Mouse (Mus musculus): ENCODE measurements at regions not wholly inside any gene's neighbourhood (a gene's known extent, or its start where the extent isn't known, plus 50 kb on each side); places are given as distances from the start of the nearest gene placed in this dataset.

DNA sequence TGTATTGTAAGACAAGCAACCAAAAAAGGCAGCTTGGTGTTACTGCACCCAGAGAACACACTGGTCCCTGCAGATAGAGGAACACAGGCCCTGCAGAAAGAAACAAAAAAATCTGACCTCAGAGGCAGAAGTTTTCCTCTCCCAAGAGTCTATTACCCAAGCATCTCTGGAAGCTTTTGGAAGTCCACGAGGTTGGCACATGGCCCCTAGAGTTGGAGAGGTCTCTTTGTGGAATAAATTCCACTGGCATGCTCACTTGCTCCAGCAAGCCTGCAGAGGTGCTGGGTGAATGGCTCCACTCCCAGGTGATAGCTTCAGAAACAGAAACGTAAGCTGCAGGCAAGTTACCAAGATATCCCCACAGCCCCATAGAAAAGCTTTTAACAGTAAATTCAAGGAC lies 864.1 kb downstream of the Tmem114 start:
- no peak overlapping the region for H3K4me2 ChIP-seq (ENCODE audit: low read length)
- 64% methylated on average over 2 of the region's 2 CpGs for WGBS
- H3K9ac ChIP-seq (ENCODE audit: low read depth, low read length) = no peak overlapping the region
- no peaks in the 10 kb centered on the region for H3K9me3 ChIP-seq (ENCODE audit: control insufficient read depth, low read length)
- ATAC-seq = no peak
- no peak overlapping the region for H3K4me3 ChIP-seq (ENCODE audit: low read length)
- no peaks in the 10 kb centered on the region for H3K27me3 ChIP-seq (replicated peaks; ENCODE audit: control insufficient read depth, insufficient read depth, low read length)
- no peaks in the 10 kb centered on the region for H3K36me3 ChIP-seq (ENCODE audit: control insufficient read depth, insufficient read depth, low read length)
- H3K27ac ChIP-seq (ENCODE audit: low read depth, low read length) = no peak overlapping the region
- H3K4me1 ChIP-seq (ENCODE audit: control insufficient read depth, insufficient read depth, low read depth, low read length) = no peaks in the 10 kb centered on the region

DNA sequence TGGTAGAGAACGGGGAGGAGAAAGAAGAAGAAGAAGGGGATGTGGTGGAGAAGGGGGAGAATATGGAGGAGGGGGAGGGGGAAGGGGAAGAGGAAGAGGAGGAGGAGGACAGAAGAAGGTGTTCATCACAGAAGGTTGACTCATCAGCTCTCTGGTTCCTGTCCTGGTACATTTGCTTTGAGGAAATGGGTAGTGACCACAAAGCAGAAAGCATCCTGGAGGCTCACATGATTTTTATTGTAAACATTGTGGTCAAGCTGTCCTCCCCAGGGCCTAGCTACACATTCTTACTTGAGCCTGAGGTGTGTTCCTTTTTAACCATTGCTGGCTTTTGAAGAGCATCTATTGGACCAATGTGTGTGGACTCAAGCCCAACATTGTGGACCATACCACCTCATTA lies 865.8 kb downstream of the Tmem114 start:
- no peaks in the 10 kb centered on the region for H3K36me3 ChIP-seq (ENCODE audit: control insufficient read depth, insufficient read depth, low read length)
- ATAC-seq = no peak
- no peak overlapping the region for H3K27ac ChIP-seq (ENCODE audit: low read depth, low read length)
- H3K4me3 ChIP-seq (ENCODE audit: low read length) = no peak overlapping the region
- WGBS = 91% methylated on average over 1 of the region's 1 CpGs
- H3K4me1 ChIP-seq (ENCODE audit: control insufficient read depth, insufficient read depth, low read depth, low read length) = no peaks in the 10 kb centered on the region
- no peak overlapping the region for H3K9ac ChIP-seq (ENCODE audit: low read depth, low read length)
- no peaks in the 10 kb centered on the region for H3K27me3 ChIP-seq (replicated peaks; ENCODE audit: control insufficient read depth, insufficient read depth, low read length)
- no peak overlapping the region for H3K4me2 ChIP-seq (ENCODE audit: low read length)
- no peaks in the 10 kb centered on the region for H3K9me3 ChIP-seq (ENCODE audit: control insufficient read depth, low read length)

DNA sequence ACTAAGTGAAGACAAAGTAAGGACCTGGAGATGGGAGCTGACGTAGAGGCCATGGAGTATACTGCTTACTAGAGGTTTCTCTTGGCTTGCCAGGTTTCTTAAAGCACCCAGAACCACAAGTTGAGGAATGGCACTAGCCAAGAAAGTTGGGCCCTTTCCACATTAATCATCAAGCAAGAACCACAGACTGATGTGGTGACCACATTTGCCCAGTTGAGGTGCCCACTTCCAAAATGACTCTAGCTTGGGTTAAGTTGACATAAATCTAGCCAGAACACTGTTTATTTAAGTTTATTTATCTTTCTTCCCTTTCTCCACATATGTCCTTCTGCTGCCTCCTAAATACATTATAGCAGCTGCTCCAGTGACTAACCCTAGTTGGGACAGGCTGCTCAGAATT lies 866.3 kb downstream of the Tmem114 start:
- Histone ChIP-seq H3K27ac (ENCODE audit: low read depth, low read length) (no peak overlapping the region), H3K4me2 (ENCODE audit: low read length) (no peak overlapping the region), H3K27me3 (replicated peaks; ENCODE audit: control insufficient read depth, insufficient read depth, low read length) (no peaks in the 10 kb centered on the region), H3K4me3 (ENCODE audit: low read length) (no peak overlapping the region), H3K9me3 (ENCODE audit: control insufficient read depth, low read length) (no peaks in the 10 kb centered on the region), H3K9ac (ENCODE audit: low read depth, low read length) (no peak overlapping the region), H3K36me3 (ENCODE audit: control insufficient read depth, insufficient read depth, low read length) (no peaks in the 10 kb centered on the region), H3K4me1 (ENCODE audit: control insufficient read depth, insufficient read depth, low read depth, low read length) (no peaks in the 10 kb centered on the region)
- no peak for ATAC-seq
- WGBS = 96% methylated on average over 1 of the region's 1 CpGs

DNA sequence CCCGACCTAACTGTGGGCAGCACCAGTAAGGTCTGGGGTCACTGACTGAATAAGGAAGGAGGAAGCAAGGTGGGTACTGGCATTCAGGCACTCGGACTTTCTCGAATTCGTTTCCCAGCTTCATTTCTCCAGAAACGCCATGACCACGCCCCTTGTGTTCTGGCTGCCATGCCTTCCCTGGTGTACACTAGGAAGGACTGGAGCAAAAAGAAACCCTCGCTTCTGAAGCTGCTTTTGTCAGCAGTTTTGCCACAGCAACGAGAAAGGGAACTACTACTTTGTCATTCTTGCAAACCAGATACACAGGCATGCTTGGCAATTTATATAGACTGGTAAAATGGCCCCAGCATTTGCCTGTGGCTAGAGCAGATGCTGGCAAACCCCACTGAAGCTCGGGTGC lies 869.0 kb downstream of the Tmem114 start:
- Histone ChIP-seq H3K9me3 (ENCODE audit: control insufficient read depth, low read length) (no peaks in the 10 kb centered on the region), H3K27me3 (replicated peaks; ENCODE audit: control insufficient read depth, insufficient read depth, low read length) (no peaks in the 10 kb centered on the region), H3K27ac (ENCODE audit: low read depth, low read length) (no peak overlapping the region), H3K36me3 (ENCODE audit: control insufficient read depth, insufficient read depth, low read length) (no peaks in the 10 kb centered on the region), H3K4me2 (ENCODE audit: low read length) (no peak overlapping the region), H3K4me3 (ENCODE audit: low read length) (no peak overlapping the region), H3K9ac (ENCODE audit: low read depth, low read length) (no peak overlapping the region), H3K4me1 (ENCODE audit: control insufficient read depth, insufficient read depth, low read depth, low read length) (no peaks in the 10 kb centered on the region)
- 87% methylated on average over 9 of the region's 9 CpGs for WGBS
- no peak for ATAC-seq

DNA sequence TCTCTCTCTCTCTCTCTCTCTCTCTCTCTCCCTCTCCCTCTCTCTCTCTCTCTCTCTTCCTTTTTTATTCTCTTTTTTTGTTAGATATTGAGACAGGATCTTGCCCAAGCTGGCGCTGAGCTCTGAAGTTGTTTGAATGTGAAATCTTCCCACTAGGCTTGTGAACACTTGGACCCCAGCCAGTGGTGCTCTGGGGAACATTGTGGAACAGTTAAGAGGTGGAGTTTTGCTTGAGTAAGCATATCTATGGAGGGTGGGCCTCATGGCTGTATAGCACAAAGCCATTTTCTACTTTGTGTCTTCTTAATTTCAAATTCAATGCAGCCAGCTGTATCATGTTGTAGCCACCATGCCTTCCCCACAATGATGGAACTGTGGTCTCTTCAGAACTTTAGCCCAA lies 875.4 kb downstream of the Tmem114 start:
- H3K4me3 ChIP-seq (ENCODE audit: low read length) = no peak overlapping the region
- no peak overlapping the region for H3K4me2 ChIP-seq (ENCODE audit: low read length)
- H3K27ac ChIP-seq (ENCODE audit: low read depth, low read length) = no peak overlapping the region
- H3K4me1 ChIP-seq (ENCODE audit: control insufficient read depth, insufficient read depth, low read depth, low read length) = no peaks in the 10 kb centered on the region
- H3K9ac ChIP-seq (ENCODE audit: low read depth, low read length) = no peak overlapping the region
- H3K36me3 ChIP-seq (ENCODE audit: control insufficient read depth, insufficient read depth, low read length) = no peaks in the 10 kb centered on the region
- H3K27me3 ChIP-seq (replicated peaks; ENCODE audit: control insufficient read depth, insufficient read depth, low read length) = no peaks in the 10 kb centered on the region
- 49% methylated on average over 1 of the region's 1 CpGs for WGBS
- no peaks in the 10 kb centered on the region for H3K9me3 ChIP-seq (ENCODE audit: control insufficient read depth, low read length)
- no peak for ATAC-seq

DNA sequence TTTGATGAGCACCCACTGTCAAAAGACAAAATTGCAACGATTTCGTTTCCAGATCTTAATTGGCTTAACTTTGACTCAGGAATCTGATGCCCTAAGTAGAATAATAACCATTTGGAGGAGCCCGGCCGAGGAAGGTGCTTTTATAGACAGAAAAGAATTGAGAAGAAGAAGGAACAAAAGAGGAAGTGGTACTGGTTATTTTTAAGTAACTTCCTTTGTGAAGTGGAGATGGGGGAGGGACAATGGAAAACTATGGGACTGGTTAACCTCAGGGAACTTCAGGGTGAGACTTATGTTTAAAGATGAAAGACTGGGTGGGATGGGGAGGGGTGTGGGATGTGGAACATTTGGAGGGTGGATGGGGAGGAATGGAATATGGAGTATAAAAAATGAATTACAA lies 880.9 kb downstream of the Tmem114 start:
- no peak overlapping the region for H3K4me2 ChIP-seq (ENCODE audit: low read length)
- WGBS = 24% methylated on average over 4 of the region's 4 CpGs
- H3K4me3 ChIP-seq (ENCODE audit: low read length) = no peak overlapping the region
- no peak for ATAC-seq
- no peaks in the 10 kb centered on the region for H3K4me1 ChIP-seq (ENCODE audit: control insufficient read depth, insufficient read depth, low read depth, low read length)
- no peaks in the 10 kb centered on the region for H3K36me3 ChIP-seq (ENCODE audit: control insufficient read depth, insufficient read depth, low read length)
- H3K27ac ChIP-seq (ENCODE audit: low read depth, low read length) = no peak overlapping the region
- H3K9me3 ChIP-seq (ENCODE audit: control insufficient read depth, low read length) = no peaks in the 10 kb centered on the region
- no peak overlapping the region for H3K9ac ChIP-seq (ENCODE audit: low read depth, low read length)
- no peaks in the 10 kb centered on the region for H3K27me3 ChIP-seq (replicated peaks; ENCODE audit: control insufficient read depth, insufficient read depth, low read length)

DNA sequence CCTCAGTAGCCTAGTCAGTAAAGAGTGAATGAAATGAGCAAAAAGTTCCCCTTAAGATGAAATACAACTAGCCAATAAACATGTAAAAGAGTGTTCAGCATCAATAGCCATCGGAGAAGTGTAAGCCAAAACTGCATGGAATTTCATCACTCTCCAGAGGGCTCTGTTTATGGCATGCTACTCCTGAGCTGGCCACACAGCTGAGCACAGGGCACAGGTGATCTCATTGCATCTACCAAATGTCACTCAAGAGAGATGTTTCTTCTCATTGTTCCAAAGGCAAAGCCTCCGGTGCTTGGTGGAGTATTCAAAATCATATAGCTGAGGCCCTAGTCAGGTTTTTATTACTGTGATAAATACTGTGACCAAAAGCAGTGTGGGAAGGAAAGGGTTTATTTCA lies 895.1 kb downstream of the Tmem114 start:
- H3K4me3 ChIP-seq (ENCODE audit: low read length) = no peak overlapping the region
- H3K36me3 ChIP-seq (ENCODE audit: control insufficient read depth, insufficient read depth, low read length) = no peaks in the 10 kb centered on the region
- no peaks in the 10 kb centered on the region for H3K9me3 ChIP-seq (ENCODE audit: control insufficient read depth, low read length)
- 77% methylated on average over 2 of the region's 2 CpGs for WGBS
- H3K4me2 ChIP-seq (ENCODE audit: low read length) = no peak overlapping the region
- H3K27ac ChIP-seq (ENCODE audit: low read depth, low read length) = no peak overlapping the region
- no peaks in the 10 kb centered on the region for H3K27me3 ChIP-seq (replicated peaks; ENCODE audit: control insufficient read depth, insufficient read depth, low read length)
- no peak overlapping the region for H3K9ac ChIP-seq (ENCODE audit: low read depth, low read length)
- ATAC-seq = no peak
- peaks cover 9% of the 10 kb centered on the region for H3K4me1 ChIP-seq (ENCODE audit: control insufficient read depth, insufficient read depth, low read depth, low read length)

DNA sequence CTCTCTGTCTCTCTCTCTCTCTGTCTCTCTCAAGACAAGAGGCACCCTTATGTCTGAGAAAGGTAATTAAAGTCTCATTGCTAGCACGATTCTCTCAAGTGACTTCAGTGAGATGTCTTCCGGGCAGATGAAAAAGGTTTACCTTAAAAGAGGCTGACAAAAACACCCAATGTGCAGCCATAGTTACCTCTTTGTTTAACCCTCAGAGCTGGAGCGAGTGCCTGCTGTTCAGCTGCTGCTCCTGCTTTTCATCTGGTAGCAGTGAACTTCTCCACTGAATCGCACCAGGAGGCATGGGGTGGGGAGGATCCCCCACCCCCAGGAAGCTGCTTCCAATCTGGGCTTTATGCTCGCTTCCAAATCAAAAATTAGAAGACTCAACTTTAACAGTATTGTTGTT lies 896.0 kb downstream of the Tmem114 start:
- 17% methylated on average over 5 of the region's 5 CpGs for WGBS
- Histone ChIP-seq H3K36me3 (ENCODE audit: control insufficient read depth, insufficient read depth, low read length) (no peaks in the 10 kb centered on the region), H3K4me2 (ENCODE audit: low read length) (peak overlapping the region; percentile 19), H3K9ac (ENCODE audit: low read depth, low read length) (no peak overlapping the region), H3K27ac (ENCODE audit: low read depth, low read length) (no peak overlapping the region; the same call in 1 of the 2 replicates), H3K9me3 (ENCODE audit: control insufficient read depth, low read length) (no peaks in the 10 kb centered on the region), H3K4me1 (ENCODE audit: control insufficient read depth, insufficient read depth, low read depth, low read length) (peaks cover 9% of the 10 kb centered on the region), H3K27me3 (replicated peaks; ENCODE audit: control insufficient read depth, insufficient read depth, low read length) (no peaks in the 10 kb centered on the region), H3K4me3 (ENCODE audit: low read length) (no peak overlapping the region)
- ATAC-seq = no peak

DNA sequence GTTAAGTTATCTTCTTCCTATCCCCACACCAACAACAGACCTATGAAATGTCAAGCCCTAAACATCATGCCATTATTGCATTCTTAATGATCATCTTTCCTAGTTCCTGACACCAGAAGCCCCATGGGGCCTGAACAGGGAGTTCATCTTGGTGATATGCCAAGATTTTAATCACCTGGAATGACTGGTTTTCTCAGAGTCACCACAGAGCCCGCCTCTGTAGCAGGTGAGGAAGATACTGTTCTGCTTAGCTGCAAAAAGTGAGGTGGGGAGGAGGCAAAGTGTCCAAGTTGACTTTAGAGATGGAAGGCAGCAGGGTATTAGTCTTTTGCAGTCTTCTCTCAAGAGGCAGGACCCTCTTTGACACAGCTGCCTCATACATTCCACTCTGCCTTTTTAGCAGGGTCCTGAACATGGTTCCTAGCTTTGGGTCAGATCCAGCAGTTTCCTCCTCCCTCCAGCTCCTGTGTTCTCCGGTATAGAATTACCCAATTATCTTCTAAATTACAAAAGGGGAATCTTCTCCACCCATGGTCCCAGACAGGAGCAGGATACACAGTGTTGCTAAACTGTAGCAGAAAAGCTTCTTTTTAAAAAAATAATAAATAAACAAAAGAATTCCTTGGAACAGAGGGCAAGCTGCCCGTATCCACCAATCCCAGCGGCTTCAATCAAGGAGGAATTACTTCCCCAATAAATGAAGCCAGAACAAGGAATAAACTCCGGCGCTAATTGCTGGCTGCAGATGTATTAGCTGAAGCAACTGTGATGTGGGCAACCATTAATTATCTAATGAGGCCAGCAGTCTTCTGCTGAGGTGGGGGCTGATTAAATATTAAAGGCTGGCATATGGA lies 896.8 kb downstream of the Tmem114 start:
- H3K9ac ChIP-seq (ENCODE audit: low read depth, low read length) = no peak overlapping the region
- 29% methylated on average over 6 of the region's 6 CpGs for WGBS
- peak; percentile 52 for ATAC-seq
- H3K36me3 ChIP-seq (ENCODE audit: control insufficient read depth, insufficient read depth, low read length) = no peaks in the 10 kb centered on the region
- peak overlapping the region; percentile 9; the same call in 1 of the 2 replicates for H3K27ac ChIP-seq (ENCODE audit: low read depth, low read length)
- H3K4me2 ChIP-seq (ENCODE audit: low read length) = peak overlapping the region; percentile 19; the same call in 1 of the 2 replicates
- no peak overlapping the region for H3K4me3 ChIP-seq (ENCODE audit: low read length)
- H3K27me3 ChIP-seq (replicated peaks; ENCODE audit: control insufficient read depth, insufficient read depth, low read length) = no peaks in the 10 kb centered on the region
- H3K4me1 ChIP-seq (ENCODE audit: control insufficient read depth, insufficient read depth, low read depth, low read length) = peaks cover 9% of the 10 kb centered on the region
- no peaks in the 10 kb centered on the region for H3K9me3 ChIP-seq (ENCODE audit: control insufficient read depth, low read length)
